Mouse (Mus musculus) neural tube, embryonic 15.5 days (tissue): ENCODE data around the gene Vps18. TPM values are rescaled to one million over a fixed set of nuclear protein-coding genes. Genes with fewer than 3 reads are reported as not detected.
A peak's percentile ranks its signal among the peaks of the same experiment; 100 is the strongest.

Source experiments
- ATAC-seq: fragments of 200-750 bp; cut with Nextera tagmentation; 2 replicates; pipeline ENCODE4 v1.8.0; 2017; ENCODE audit warnings: mild to moderate bottlenecking, moderate TSS enrichment, moderate library complexity; ENCODE audit not compliant: low FRiP score
- H3K27ac ChIP-seq: fragments of 300-500 bp; sonication (generic); replicated peaks from 2 replicates; pipeline ENCODE4 v1.5.1; 2015; ENCODE audit warnings: mild to moderate bottlenecking, inconsistent platforms
- H3K27me3 ChIP-seq: fragments of 300-500 bp; sonication (generic); replicated peaks from 2 replicates; pipeline ENCODE4 v1.6.1; 2015; ENCODE audit warnings: inconsistent platforms
- H3K36me3 ChIP-seq: fragments of 300-500 bp; sonication (generic); 2 replicates; pipeline ENCODE4 v1.6.1; 2015; ENCODE audit warnings: inconsistent platforms
- H3K4me1 ChIP-seq: fragments of 300-500 bp; sonication (generic); 2 replicates; pipeline ENCODE4 v1.6.1; 2015; ENCODE audit warnings: inconsistent platforms
- H3K4me2 ChIP-seq: fragments of 300-500 bp; sonication (generic); 2 replicates; pipeline ENCODE4 v1.6.1; 2015; ENCODE audit warnings: inconsistent platforms, mild to moderate bottlenecking, moderate library complexity
- H3K4me3 ChIP-seq: fragments of 300-500 bp; sonication (generic); replicated peaks from 2 replicates; pipeline ENCODE4 v1.5.1; 2015; ENCODE audit warnings: mild to moderate bottlenecking, inconsistent platforms
- H3K9ac ChIP-seq: fragments of 300-500 bp; sonication (generic); replicated peaks from 2 replicates; pipeline ENCODE4 v1.6.1; 2015; ENCODE audit warnings: mild to moderate bottlenecking, inconsistent platforms
- H3K9me3 ChIP-seq: fragments of 300-500 bp; sonication (generic); replicated peaks from 2 replicates; pipeline ENCODE4 v1.6.1; 2016; ENCODE audit warnings: inconsistent platforms
- WGBS: fragments of 180-500 bp; shearing (Covaris S2); methylation state at CpG from one replicate; pipeline ENCODE4 v1.1.7; 2015; ENCODE audit warnings: mixed read lengths; 5-methylcytosine and 5-hydroxymethylcytosine counted together
- polyA plus RNA-seq: library from polyadenylated mRNA; unstranded; fragments of >200 nt; fragmentation: Nextera tagmentation; extraction: Ambion mirVana; gene quantifications from 2 replicates; pipeline ENCODE4 v1.2.1, GENCODE M21; 2015

Gene Vps18
- polyA plus RNA-seq, 1 experiment from 2014 or later, result 23.8 TPM

- H3K36me3 ChIP-seq, result peaks cover 71% of the 10 kb centered on the region
- 94% methylated on average over 17 of the region's 17 CpGs for WGBS
- no peak overlapping the region for H3K27ac ChIP-seq
- no peak overlapping the region for H3K4me2 ChIP-seq
- no peak for ATAC-seq
- H3K27me3 ChIP-seq, result no peaks in the 10 kb centered on the region
- H3K9ac ChIP-seq, result no peak overlapping the region
- H3K4me3 ChIP-seq, result no peak overlapping the region
- H3K9me3 ChIP-seq, result no peaks in the 10 kb centered on the region
- H3K4me1 ChIP-seq, result peaks cover 27% of the 10 kb centered on the region
Observed at GRCm38 (mm10) chr2:119293311-119293710, 4.8 kb downstream of the Vps18 start.

- H3K27ac ChIP-seq, result no peak overlapping the region
- 93% methylated on average over 34 of the region's 34 CpGs for WGBS
- peaks cover 75% of the 10 kb centered on the region for H3K36me3 ChIP-seq
- no peaks in the 10 kb centered on the region for H3K9me3 ChIP-seq
- H3K9ac ChIP-seq, result no peak overlapping the region
- H3K4me3 ChIP-seq, result no peak overlapping the region
- ATAC-seq, result no peak
- no peaks in the 10 kb centered on the region for H3K27me3 ChIP-seq
- peaks cover 27% of the 10 kb centered on the region for H3K4me1 ChIP-seq
- no peak overlapping the region for H3K4me2 ChIP-seq
Observed at GRCm38 (mm10) chr2:119293776-119294390, 5.3 kb downstream of the Vps18 start.

- 94% methylated on average over 18 of the region's 18 CpGs for WGBS
- peaks cover 80% of the 10 kb centered on the region for H3K36me3 ChIP-seq
- H3K4me2 ChIP-seq, result no peak overlapping the region
- no peak overlapping the region for H3K4me3 ChIP-seq
- no peak overlapping the region for H3K9ac ChIP-seq
- H3K27ac ChIP-seq, result no peak overlapping the region
- peaks cover 23% of the 10 kb centered on the region for H3K4me1 ChIP-seq
- no peaks in the 10 kb centered on the region for H3K9me3 ChIP-seq
- no peak for ATAC-seq
- H3K27me3 ChIP-seq, result no peaks in the 10 kb centered on the region
Observed at GRCm38 (mm10) chr2:119294411-119294810, 5.9 kb downstream of the Vps18 start.

GRCm38 (mm10) chr2:119296756-119297155 is 8.2 kb downstream of the Vps18 start:
- H3K27me3 ChIP-seq, result no peaks in the 10 kb centered on the region
- no peak for ATAC-seq
- 96% methylated on average over 12 of the region's 12 CpGs for WGBS
- peaks cover 22% of the 10 kb centered on the region for H3K4me1 ChIP-seq
- no peaks in the 10 kb centered on the region for H3K9me3 ChIP-seq
- H3K9ac ChIP-seq, result no peak overlapping the region
- no peak overlapping the region for H3K4me2 ChIP-seq
- no peak overlapping the region for H3K4me3 ChIP-seq
- H3K27ac ChIP-seq, result no peak overlapping the region
- H3K36me3 ChIP-seq, result peaks cover 68% of the 10 kb centered on the region

- Histone ChIP-seq H3K27me3 (no peaks in the 10 kb centered on the region), H3K9ac (no peak overlapping the region), H3K4me1 (peaks cover 22% of the 10 kb centered on the region), H3K4me2 (no peak overlapping the region), H3K27ac (no peak overlapping the region), H3K9me3 (no peaks in the 10 kb centered on the region), H3K36me3 (peaks cover 60% of the 10 kb centered on the region), H3K4me3 (no peak overlapping the region)
- WGBS, result 93% methylated on average over 19 of the region's 19 CpGs
- no peak for ATAC-seq
Observed at GRCm38 (mm10) chr2:119297506-119297905, 9.0 kb downstream of the Vps18 start.

GRCm38 (mm10) chr2:119298330-119298729 is 9.8 kb downstream of the Vps18 start:
- H3K9ac ChIP-seq, result no peak overlapping the region
- H3K27me3 ChIP-seq, result no peaks in the 10 kb centered on the region
- H3K4me3 ChIP-seq, result no peak overlapping the region
- H3K9me3 ChIP-seq, result no peaks in the 10 kb centered on the region
- ATAC-seq, result no peak
- H3K4me2 ChIP-seq, result no peak overlapping the region
- WGBS, result 47% methylated on average over 5 of the region's 5 CpGs
- peaks cover 22% of the 10 kb centered on the region for H3K4me1 ChIP-seq
- peaks cover 52% of the 10 kb centered on the region for H3K36me3 ChIP-seq
- no peak overlapping the region for H3K27ac ChIP-seq

GRCm38 (mm10) chr2:119298839-119299238 is 10.3 kb downstream of the Vps18 start:
- H3K4me1 ChIP-seq, result peaks cover 22% of the 10 kb centered on the region
- no peaks in the 10 kb centered on the region for H3K9me3 ChIP-seq
- no peak overlapping the region for H3K27ac ChIP-seq
- peaks cover 47% of the 10 kb centered on the region for H3K36me3 ChIP-seq
- H3K9ac ChIP-seq, result no peak overlapping the region
- H3K4me3 ChIP-seq, result no peak overlapping the region
- no peak for ATAC-seq
- H3K27me3 ChIP-seq, result no peaks in the 10 kb centered on the region
- WGBS, result 91% methylated on average over 2 of the region's 2 CpGs
- no peak overlapping the region for H3K4me2 ChIP-seq

- peak; percentile 51; the same call in 1 of the 2 replicates for ATAC-seq
- Histone ChIP-seq H3K9ac (no peak overlapping the region), H3K9me3 (no peaks in the 10 kb centered on the region), H3K27me3 (no peaks in the 10 kb centered on the region), H3K36me3 (peaks cover 33% of the 10 kb centered on the region), H3K4me3 (no peak overlapping the region), H3K4me2 (peak overlapping the region; percentile 32), H3K4me1 (peaks cover 17% of the 10 kb centered on the region), H3K27ac (peak overlapping the region; percentile 60)
- 8% methylated on average over 15 of the region's 15 CpGs for WGBS
Observed at GRCm38 (mm10) chr2:119299981-119300818, 11.7 kb downstream of the Vps18 start.

- WGBS, result 32% methylated on average over 7 of the region's 7 CpGs
- Histone ChIP-seq H3K4me2 (peak overlapping the region; percentile 32), H3K9ac (no peak overlapping the region)
Observed at GRCm38 (mm10) chr2:119300819-119301493, 12.4 kb downstream of the Vps18 start.

GRCm38 (mm10) chr2:119302876-119303275 is 14.3 kb downstream of the Vps18 start:
- peaks cover 17% of the 10 kb centered on the region for H3K4me1 ChIP-seq
- WGBS, result 77% methylated on average over 6 of the region's 6 CpGs
- no peaks in the 10 kb centered on the region for H3K9me3 ChIP-seq
- no peak for ATAC-seq
- H3K4me2 ChIP-seq, result no peak overlapping the region
- 0 out of 2 replicates have a peak, but pooled peaks cover 4% of the 10 kb centered on the region for H3K27me3 ChIP-seq
- H3K27ac ChIP-seq, result no peak overlapping the region
- no peak overlapping the region for H3K9ac ChIP-seq
- H3K36me3 ChIP-seq, result peaks cover 13% of the 10 kb centered on the region
- H3K4me3 ChIP-seq, result no peak overlapping the region

More at GRCm38 (mm10) chr2:119300819-119301493, 12.4 kb downstream of the Vps18 start:
- H3K36me3 ChIP-seq, result peaks cover 29% of the 10 kb centered on the region
- 0 out of 2 replicates have a peak, but pooled peaks have one; percentile 28 for ATAC-seq
- H3K4me1 ChIP-seq, result peaks cover 17% of the 10 kb centered on the region
- peak overlapping the region; percentile 54; the same call in 1 of the 2 replicates for H3K27ac ChIP-seq
- no peaks in the 10 kb centered on the region for H3K9me3 ChIP-seq
- no peaks in the 10 kb centered on the region for H3K27me3 ChIP-seq
- no peak overlapping the region for H3K4me3 ChIP-seq

- Histone ChIP-seq H3K4me2 (no peak overlapping the region), H3K4me3 (no peak overlapping the region), H3K27me3 (0 out of 2 replicates have a peak, but pooled peaks cover 4% of the 10 kb centered on the region), H3K9ac (no peak overlapping the region), H3K27ac (no peak overlapping the region), H3K36me3 (peaks cover 1% of the 10 kb centered on the region), H3K4me1 (peaks cover 17% of the 10 kb centered on the region), H3K9me3 (no peaks in the 10 kb centered on the region)
- no peak for ATAC-seq
- 60% methylated on average over 3 of the region's 3 CpGs for WGBS
Observed at GRCm38 (mm10) chr2:119304391-119304790, 15.9 kb downstream of the Vps18 start.
